Mouse (Mus musculus) CD4-positive, CD25-positive, alpha-beta regulatory T cell, adult 4 months (primary cell): ENCODE measurements around the gene Plcb4. TPM values are rescaled to one million over a fixed set of nuclear protein-coding genes. Genes with fewer than 3 reads are reported as not detected.
"Not testable (repeated sequence)": the region's sequence is repeated elsewhere in the genome, so short reads cannot be mapped to it uniquely, and the experiment has no call there.

Source experiments
- ATAC-seq: one replicate; pipeline ENCODE4 v1.8.0; 2017
- polyA plus RNA-seq, 2 experiments: library from polyadenylated mRNA; unstranded; fragments of 100-300 nt; shearing (Covaris generic); gene quantifications; one replicate each; pipeline ENCODE4 v1.2.1; 2017

Gene Plcb4
- polyA plus RNA-seq, 2 experiments from 2014 or later = 13.8 to 16.2 TPM

DNA sequence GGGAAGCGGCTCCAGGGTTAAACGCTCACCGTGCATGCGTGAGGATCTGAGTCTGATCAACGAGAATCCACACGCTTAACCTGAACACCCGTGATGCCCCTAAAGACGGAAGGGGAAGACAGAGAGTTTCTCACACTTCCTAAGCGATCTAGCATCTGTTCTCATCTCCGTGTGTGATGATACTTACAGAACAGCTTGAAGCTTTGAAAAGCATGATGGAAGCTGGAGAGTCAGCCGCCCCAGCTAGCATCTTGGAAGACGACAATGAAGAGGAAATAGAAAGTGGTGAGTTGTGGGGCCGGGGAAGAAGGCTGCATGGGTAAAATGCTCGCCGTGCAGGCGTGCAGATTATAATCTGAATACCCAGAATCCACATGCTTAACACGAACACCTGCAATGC lies 299.6 kb downstream of the Plcb4 start:
- no peak for ATAC-seq

DNA sequence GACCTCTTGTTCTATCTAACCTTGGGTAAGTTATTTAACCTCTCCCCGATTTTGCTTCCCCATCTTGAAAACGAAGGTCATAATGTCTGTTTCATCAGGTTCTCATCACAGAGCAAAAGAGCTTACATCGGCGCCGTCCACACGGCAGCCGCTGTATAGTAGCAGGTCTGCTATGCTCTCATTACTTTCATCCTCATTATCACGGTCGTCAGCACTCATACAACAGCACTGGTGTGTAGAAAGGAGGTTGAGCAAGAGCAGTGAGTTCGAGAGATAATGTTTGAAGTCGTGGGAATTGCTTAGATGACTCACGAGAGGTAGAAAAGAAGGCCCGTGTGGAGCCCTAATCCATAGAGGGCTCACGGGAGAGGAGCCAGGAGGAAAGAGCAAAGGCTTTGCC lies 304.3 kb downstream of the Plcb4 start:
- no peak for ATAC-seq

GRCm38 (mm10) chr2:135966871-135967557 lies 308.2 kb downstream of the Plcb4 start:
- ATAC-seq = peak; percentile 45

DNA sequence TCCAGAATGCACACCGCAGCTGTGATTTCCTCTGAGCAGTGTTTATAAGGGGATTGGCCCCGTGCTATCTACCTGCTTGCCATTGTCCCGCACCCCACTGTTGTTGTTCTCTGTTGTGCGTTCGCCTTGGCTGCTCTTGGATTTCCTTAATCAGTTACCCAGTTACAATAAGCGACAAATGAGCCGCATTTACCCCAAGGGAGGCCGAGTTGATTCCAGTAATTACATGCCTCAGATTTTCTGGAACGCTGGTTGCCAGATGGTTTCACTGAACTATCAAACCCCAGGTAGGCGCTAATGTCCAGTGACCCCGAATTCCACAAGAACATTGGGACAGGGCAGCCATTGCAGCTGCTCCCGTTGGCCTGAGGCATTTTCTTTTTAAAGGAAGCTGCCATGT lies 309.3 kb downstream of the Plcb4 start:
- ATAC-seq = no peak

- no peak for ATAC-seq
Observed at GRCm38 (mm10) chr2:135970902-135971301, 312.1 kb downstream of the Plcb4 start.

- no peak for ATAC-seq
Observed at GRCm38 (mm10) chr2:135975978-135976377, 317.2 kb downstream of the Plcb4 start.

DNA sequence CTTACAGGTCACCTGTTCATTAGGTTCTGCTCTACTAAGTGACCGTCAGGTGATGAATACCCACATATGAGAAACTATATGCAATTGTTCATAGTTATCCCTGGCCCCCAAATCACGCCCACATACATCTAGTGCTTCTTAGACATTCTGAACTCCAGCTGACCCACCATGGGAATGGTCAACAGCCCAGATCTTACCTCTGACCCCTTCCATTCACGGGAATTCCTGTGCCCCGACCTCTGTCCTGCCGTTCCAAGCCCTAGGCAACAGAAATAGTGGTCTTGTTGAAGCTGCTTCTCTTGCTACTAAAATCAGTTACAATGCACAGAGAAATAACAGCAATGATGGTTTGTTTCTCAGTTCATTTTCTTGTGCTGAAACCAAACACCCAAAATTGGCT lies 320.0 kb downstream of the Plcb4 start:
- ATAC-seq = no peak

DNA sequence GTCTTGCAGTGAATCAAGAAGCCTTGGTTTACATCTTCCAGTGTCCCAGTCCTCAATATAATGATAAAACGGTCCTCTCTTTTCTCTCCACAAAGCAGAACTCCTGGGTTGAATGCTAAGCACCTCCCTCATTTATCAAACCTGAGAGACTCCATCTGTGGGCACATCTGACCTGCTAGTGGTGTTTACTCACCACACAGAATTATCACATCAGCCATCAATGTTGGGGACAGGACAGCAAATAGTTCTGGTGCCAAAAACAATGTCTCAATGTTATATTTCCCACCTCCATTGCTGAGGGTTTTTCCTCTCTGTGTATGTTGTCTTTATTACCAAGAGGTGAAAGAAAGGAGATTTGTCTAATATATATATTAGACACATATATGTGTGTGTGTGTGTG lies 321.6 kb downstream of the Plcb4 start:
- no peak for ATAC-seq

DNA sequence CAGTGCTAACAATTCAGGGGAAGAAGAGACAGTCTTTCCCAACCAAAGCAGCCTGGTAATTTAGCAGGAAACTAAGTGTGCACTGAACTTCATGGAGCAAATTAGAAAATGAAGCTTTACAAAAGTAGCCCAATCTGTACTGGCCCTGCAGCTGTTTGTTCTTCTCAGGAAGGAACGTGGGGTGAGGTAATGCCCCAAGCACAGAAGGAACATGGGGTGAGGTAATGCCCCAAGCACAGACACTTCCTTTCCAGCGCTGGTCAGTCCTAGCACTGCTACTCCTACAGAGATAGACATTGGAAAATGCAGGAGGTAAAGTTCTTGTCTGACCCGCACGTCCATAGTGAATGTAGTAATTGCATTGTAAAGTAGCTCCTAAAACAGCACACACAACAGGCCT lies 325.2 kb downstream of the Plcb4 start:
- ATAC-seq = no peak

- no peak for ATAC-seq
Observed at GRCm38 (mm10) chr2:135985536-135986265, 326.9 kb downstream of the Plcb4 start.

DNA sequence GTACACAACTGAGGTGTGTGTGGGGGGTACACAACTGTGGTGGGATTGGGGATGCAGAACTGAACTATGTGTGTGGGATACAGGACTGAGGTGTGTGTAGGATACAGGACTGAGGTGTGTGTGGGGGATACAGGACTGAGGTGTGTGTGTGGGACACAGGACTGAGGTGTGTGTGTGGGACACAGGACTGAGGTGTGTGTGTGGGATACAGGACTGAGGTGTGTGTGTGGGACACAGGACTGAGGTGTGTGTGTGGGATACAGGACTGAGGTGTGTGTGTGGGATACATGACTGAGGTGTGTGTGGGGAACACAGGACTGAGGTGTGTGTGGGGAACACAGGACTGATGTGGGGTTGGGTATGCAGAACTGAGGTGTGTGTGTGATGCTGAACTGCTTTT lies 329.7 kb downstream of the Plcb4 start:
- not testable (repeated sequence) for ATAC-seq

DNA sequence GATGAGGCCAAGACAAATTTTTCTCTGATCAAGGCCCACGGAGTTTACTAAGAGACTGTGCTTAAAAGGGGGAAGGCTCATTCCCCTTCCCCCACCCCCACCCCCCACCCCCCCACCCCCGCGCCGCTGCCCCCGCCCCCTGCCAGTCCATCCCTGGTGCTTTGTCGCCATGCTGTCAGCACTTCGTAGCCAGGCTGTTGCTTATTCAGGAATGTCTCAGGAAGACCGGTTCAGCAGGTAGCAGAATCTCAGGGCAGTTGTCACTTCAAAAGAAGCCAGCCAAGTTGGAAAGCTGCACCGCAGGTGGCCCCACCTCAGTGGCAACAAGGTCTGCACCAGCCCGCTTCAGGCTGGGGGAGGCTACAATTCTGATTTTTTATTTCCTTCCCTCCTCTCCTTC lies 331.9 kb downstream of the Plcb4 start:
- ATAC-seq = not testable (repeated sequence)

DNA sequence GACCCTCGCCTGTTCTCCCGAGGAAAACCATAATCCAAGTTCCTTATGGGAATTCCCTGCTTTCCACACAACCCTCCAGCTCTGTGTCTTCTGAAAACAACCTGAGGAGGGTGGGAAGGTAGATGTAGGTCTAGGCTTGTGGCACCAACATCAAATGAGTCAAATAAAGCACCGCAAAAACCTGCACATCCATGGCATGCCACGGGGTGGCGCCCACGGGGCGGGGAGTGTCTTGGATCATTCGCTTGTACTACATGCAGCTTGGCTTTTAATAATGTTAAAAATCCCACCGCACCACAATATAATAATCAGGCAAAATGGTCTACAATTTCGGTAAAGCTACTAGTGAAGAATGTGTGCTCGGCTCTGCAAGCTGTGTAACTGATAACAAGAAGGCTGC lies 334.5 kb downstream of the Plcb4 start:
- ATAC-seq = no peak

DNA sequence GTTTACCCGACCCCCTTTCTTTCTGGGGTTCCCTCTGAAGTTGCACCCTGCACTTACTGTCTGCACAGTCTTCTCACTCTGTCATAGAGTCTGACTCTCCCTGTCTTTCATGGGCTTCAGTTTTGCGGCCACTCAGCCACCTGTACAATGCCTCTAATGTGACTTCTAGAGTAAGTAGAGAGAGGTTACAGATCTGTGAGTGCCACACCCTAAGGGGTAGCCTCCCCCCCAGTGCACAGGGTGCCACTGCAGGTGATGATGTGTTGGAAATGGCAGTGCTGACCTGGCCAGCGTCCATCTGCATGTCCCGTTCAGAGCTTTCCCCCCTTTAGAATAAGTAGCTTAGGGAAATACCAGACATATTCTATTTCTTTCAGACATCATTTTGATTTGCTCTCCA lies 336.4 kb downstream of the Plcb4 start:
- no peak for ATAC-seq

GRCm38 (mm10) chr2:135996936-135997335 lies 338.1 kb downstream of the Plcb4 start:
- no peak for ATAC-seq

GRCm38 (mm10) chr2:135997361-135998150 lies 338.7 kb downstream of the Plcb4 start:
- no peak for ATAC-seq

- no peak for ATAC-seq
Observed at GRCm38 (mm10) chr2:135998886-135999285, 340.1 kb downstream of the Plcb4 start.

GRCm38 (mm10) chr2:135999361-135999760 lies 340.6 kb downstream of the Plcb4 start:
- no peak for ATAC-seq

DNA sequence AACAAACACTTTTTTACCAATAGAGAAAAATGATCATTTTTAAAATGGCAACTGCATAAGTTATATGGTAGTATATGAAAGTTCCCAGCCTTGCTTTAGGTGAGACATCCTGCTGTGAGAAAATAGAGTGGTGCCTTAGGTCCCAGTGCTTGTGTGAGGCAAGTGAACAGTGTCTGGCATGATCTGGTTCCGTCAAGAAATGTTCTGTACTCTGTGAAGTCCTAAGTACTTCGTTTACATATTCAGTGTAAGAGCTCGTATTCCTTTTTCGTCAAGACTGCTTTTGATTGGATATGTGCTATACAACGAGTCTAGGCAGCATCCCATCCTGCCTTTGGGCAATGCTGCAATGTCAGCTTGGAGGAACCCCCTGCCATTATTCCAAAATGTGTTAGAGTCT lies 342.1 kb downstream of the Plcb4 start:
- no peak for ATAC-seq

- no peak for ATAC-seq
Observed at GRCm38 (mm10) chr2:136002118-136002517, 343.3 kb downstream of the Plcb4 start.

DNA sequence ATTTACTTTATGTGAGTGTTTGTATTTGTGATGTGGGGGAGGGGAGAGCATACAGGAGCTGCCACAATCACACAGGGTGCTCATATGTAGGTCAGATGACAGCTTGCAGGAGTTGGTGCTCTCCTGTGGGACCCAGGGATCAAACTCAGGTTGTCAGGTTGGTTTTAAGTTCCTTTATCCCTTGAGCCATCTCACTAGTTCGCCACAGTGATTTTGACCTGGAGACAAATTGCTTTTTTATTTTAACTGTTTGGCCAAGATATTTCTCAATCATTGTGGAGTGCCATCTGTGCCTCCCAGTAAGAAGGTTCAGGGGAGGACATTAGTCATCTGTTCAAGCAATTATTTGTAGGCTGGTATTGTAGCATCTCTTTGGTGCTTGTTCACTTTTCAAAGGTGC lies 345.0 kb downstream of the Plcb4 start:
- no peak for ATAC-seq

GRCm38 (mm10) chr2:136006280-136006679 lies 347.5 kb downstream of the Plcb4 start:
- no peak for ATAC-seq

DNA sequence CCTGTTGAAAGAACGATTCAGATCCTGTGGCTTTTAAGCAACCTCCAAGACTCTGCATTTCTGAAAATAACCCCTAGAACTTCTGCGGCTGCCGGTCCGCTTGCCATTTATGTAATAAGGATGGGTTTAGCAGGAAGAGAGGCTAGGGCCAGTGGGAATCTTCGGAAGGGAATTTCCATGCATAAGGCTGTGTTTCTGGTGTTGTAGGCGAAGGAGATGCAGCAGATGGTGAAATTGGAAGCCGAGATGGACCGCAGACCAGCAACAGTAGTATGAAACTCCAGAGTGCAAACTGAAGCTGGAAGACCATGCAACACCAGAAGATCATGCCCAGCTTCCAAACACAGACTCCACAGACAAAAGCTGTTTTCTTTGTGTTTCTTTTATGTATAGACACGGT lies 353.9 kb downstream of the Plcb4 start:
- ATAC-seq = no peak

- ATAC-seq = no peak
Observed at GRCm38 (mm10) chr2:136048464-136048863, 389.7 kb downstream of the Plcb4 start.
